Mouse (Mus musculus) liver, postnatal 0 days (tissue): Measurements from ENCODE around the gene Stk35.

Experiments
- CTCF ChIP-seq: sonication (generic); IDR thresholded peaks from 2 replicates; pipeline ENCODE4 v1.5.1; 2016; ENCODE audit warnings: antibody characterized with exemption, low read depth
- EP300 ChIP-seq: IDR thresholded peaks from 2 replicates; pipeline ENCODE4 v1.6.1; 2016; ENCODE audit warnings: antibody characterized with exemption, low read depth, mild to moderate bottlenecking

DNA sequence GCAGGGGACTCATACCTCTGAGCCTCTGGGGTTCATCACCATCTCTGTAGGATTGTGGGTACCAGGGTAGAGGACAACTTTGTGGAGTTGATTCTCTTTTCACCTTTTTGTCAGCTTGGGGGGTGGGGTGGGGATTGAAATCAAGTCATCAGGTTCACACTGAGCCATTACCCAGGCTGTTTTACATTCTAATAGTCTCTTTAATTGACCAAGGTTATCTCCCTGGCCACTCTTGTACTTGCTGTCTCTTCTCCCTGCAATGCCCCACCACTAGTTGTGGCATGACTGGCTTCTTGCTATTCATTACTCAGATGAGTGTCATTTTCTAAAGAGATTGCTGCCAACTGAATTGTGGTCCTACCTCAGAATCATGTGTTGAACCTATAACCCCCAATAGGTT lies 1.9 kb upstream of the Stk35 start:
- TF ChIP-seq EP300 (no peak), CTCF (no peak)
